Mouse (Mus musculus) CH12.LX (cell line): Measurements from ENCODE around the gene H2-Q4.
"Not testable (repeated sequence)": the region's sequence is repeated elsewhere in the genome, so short reads cannot be mapped to it uniquely, and the experiment has no call there.

Source experiments
- CHD2 ChIP-seq: IDR thresholded peaks from 2 replicates; pipeline ENCODE4 v1.6.1; 2011; ENCODE audit warnings: low read length, improper control_type of control experiment
- CTCF ChIP-seq, 2 experiments: IDR thresholded peaks in 1 of 2; conservative IDR thresholded peaks in 1 of 2; 2 replicates each; pipeline ENCODE4 v1.5.1; 2011 to 2012; ENCODE audit warnings: low read depth in 2 of 2, low read length in 2 of 2, improper control_type of control experiment in 1 of 2, inconsistent platforms in 1 of 2, mild to moderate bottlenecking in 1 of 2, moderate library complexity in 1 of 2
- E2F4 ChIP-seq: IDR thresholded peaks from 2 replicates; pipeline ENCODE4 v1.6.1; 2011; ENCODE audit warnings: low read depth, low read length, improper control_type of control experiment; ENCODE audit not compliant: insufficient replicate concordance
- ELF1 ChIP-seq: IDR thresholded peaks from 2 replicates; pipeline ENCODE4 v1.6.1; 2014; ENCODE audit warnings: low read depth, mild to moderate bottlenecking, inconsistent platforms, low read length, improper control_type of control experiment
- HCFC1 ChIP-seq: IDR thresholded peaks from 2 replicates; pipeline ENCODE4 v1.6.1; 2012; ENCODE audit warnings: low read depth, mild to moderate bottlenecking, inconsistent platforms, low read length, improper control_type of control experiment
- JUND ChIP-seq: conservative IDR thresholded peaks from 2 replicates; pipeline ENCODE4 v1.6.1; 2011; ENCODE audit warnings: low read depth, low read length, improper control_type of control experiment
- MAX ChIP-seq: IDR thresholded peaks from 2 replicates; pipeline ENCODE4 v1.6.1; 2011; ENCODE audit warnings: low read length, improper control_type of control experiment
- NELFE ChIP-seq: IDR thresholded peaks from 2 replicates; pipeline ENCODE4 v1.6.1; 2011; ENCODE audit warnings: low read depth, low read length, improper control_type of control experiment
- NRF1 ChIP-seq: IDR thresholded peaks from 2 replicates; pipeline ENCODE4 v1.6.1; 2014; ENCODE audit warnings: low read depth, mild to moderate bottlenecking, inconsistent platforms, low read length, improper control_type of control experiment, moderate library complexity
- POLR2A ChIP-seq: IDR thresholded peaks from 2 replicates; pipeline ENCODE4 v1.6.1; 2011; ENCODE audit warnings: low read depth, mild to moderate bottlenecking, improper control_type of control experiment, low read length

DNA sequence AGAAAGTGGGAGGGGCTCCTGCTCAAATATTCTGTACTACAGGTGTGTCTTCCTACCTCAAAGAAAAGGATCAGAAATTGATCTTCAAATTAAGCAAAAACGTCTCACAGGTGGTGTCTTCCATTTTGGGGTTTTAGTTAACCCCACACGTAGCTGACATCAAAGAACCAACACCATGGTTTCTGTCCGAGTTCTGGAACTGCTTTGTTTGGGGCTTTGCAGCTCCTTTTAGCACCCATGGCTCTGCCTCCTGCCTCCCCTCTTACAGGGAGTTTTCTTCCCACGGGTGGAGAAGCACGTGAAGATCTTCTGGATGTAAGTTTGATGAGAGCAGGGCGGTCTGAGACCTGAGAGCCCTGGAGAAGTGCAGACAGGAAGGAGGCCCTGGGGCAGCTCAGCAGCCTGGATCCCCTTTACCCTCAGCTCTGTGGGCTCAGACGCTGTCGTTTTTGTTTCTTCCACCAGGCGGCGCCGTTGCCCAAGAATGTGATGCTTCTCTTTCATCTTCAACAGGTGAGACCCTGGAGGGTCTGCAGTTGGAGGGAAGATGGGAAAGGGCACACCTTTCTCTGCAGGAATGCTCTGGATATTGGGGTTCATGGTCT, 40.9 kb downstream of the H2-Q4 start:
- not testable (repeated sequence) for TF ChIP-seq ELF1, POLR2A, NRF1, E2F4, NELFE, JUND, CHD2, HCFC1
- TF ChIP-seq CTCF (conservative IDR thresholded peaks at IDR 0.05 in 1 of 2, IDR thresholded peaks at IDR 0.05 in 1 of 2; ENCODE audit: low read depth in 2 of 2, low read length in 2 of 2) (peak; percentile 75 to 96), MAX (0 out of 2 replicates have a peak, but pooled peaks have one; percentile 28)
